Mouse (Mus musculus) bone marrow, adult 2 months (tissue): Measurements from ENCODE around the gene Fam20b.

Source experiments
- CTCF ChIP-seq: fragments of 200-500 bp; IDR thresholded peaks from 2 replicates; pipeline ENCODE4 v1.5.1; 2011; ENCODE audit warnings: low read length, control low read depth; ENCODE audit not compliant: control insufficient read depth, insufficient read depth
- POLR2A ChIP-seq: fragments of 200-500 bp; IDR thresholded peaks from 2 replicates; pipeline ENCODE4 v1.6.1; 2011; ENCODE audit warnings: low read depth, mild to moderate bottlenecking, control low read depth, low read length, borderline replicate concordance; ENCODE audit not compliant: control insufficient read depth

DNA sequence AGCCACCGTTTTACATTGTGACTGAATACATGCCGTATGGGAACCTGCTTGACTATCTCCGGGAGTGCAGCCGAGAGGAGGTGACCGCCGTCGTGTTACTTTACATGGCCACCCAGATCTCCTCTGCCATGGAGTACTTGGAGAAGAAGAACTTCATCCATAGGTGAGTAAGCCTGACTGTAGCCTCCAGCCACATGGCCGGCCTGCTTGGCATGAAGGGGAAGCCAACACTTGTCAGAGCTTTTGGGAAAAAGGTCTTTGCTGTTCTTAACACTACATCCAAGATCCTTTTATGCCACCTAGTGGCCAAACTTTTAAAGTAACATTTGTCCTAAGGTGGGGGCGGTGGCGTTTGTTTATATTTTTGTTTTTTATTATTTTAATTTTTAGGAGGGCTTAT lies 85.8 kb downstream of the Fam20b start:
- TF ChIP-seq POLR2A (no peak), CTCF (no peak)
